Mouse (Mus musculus) embryonic facial prominence, embryonic 10.5 days (tissue): ENCODE measurements around the gene Fosl1. TPM values are rescaled to one million over a fixed set of nuclear protein-coding genes. Genes with fewer than 3 reads are reported as not detected.

Experiments used
- DNase-seq: peaks from one replicate; pipeline ENCODE4 v3.0.0-alpha.2; 2017; ENCODE audit warnings: low spot score
- H3K27ac ChIP-seq: fragments of 300-500 bp; sonication (generic); replicated peaks from 2 replicates; pipeline ENCODE4 v1.5.1; 2016; ENCODE audit warnings: mild to moderate bottlenecking
- H3K27me3 ChIP-seq: fragments of 300-500 bp; sonication (generic); replicated peaks from 2 replicates; pipeline ENCODE4 v1.6.1; 2016; ENCODE audit warnings: low read depth, mild to moderate bottlenecking; ENCODE audit not compliant: poor library complexity, severe bottlenecking
- H3K36me3 ChIP-seq: fragments of 300-500 bp; sonication (generic); replicated peaks from 2 replicates; pipeline ENCODE4 v1.6.1; 2016; ENCODE audit warnings: mild to moderate bottlenecking, moderate library complexity
- H3K4me1 ChIP-seq: fragments of 300-500 bp; sonication (generic); 2 replicates; pipeline ENCODE4 v1.6.1; 2016
- H3K4me3 ChIP-seq: fragments of 300-500 bp; sonication (generic); 2 replicates; pipeline ENCODE4 v1.5.1; 2016; ENCODE audit warnings: mild to moderate bottlenecking, moderate library complexity
- H3K9me3 ChIP-seq: fragments of 300-500 bp; sonication (generic); 2 replicates; pipeline ENCODE4 v1.6.1; 2016; ENCODE audit warnings: mild to moderate bottlenecking
- WGBS: fragments of 180-500 bp; shearing (Covaris S2); methylation state at CpG from one replicate; pipeline ENCODE4 v1.1.7; 2016; 5-methylcytosine and 5-hydroxymethylcytosine counted together
- polyA plus RNA-seq: library from polyadenylated mRNA; unstranded; fragments of >200 nt; fragmentation: Nextera tagmentation; extraction: Ambion mirVana; gene quantifications from 2 replicates; pipeline ENCODE4 v1.2.1, GENCODE M21; 2016

Fosl1 gene
- polyA plus RNA-seq, 1 experiment from 2014 or later, result not detected

- Histone ChIP-seq H3K27me3 (peaks cover 49% of the 10 kb centered on the region), H3K9me3 (no peaks in the 10 kb centered on the region), H3K27ac (no peak overlapping the region), H3K4me3 (no peak overlapping the region), H3K36me3 (peaks cover 23% of the 10 kb centered on the region), H3K4me1 (peaks cover 45% of the 10 kb centered on the region)
- DNase-seq, result no peak
- 84% methylated on average over 6 of the region's 6 CpGs for WGBS
Observed at GRCm38 (mm10) chr19:5451766-5452165, 4.4 kb downstream of the Fosl1 start.

GRCm38 (mm10) chr19:5455037-5455436 is 7.7 kb downstream of the Fosl1 start:
- Histone ChIP-seq H3K27ac (no peak overlapping the region), H3K27me3 (peaks cover 34% of the 10 kb centered on the region), H3K36me3 (peaks cover 23% of the 10 kb centered on the region), H3K4me1 (peaks cover 41% of the 10 kb centered on the region), H3K9me3 (no peaks in the 10 kb centered on the region), H3K4me3 (peak overlapping the region; percentile 85)
- no peak for DNase-seq
- WGBS, result 85% methylated on average over 12 of the region's 12 CpGs

GRCm38 (mm10) chr19:5455568-5455967 is 8.2 kb downstream of the Fosl1 start:
- Histone ChIP-seq H3K4me3 (peak overlapping the region; percentile 85), H3K27ac (peak overlapping the region; percentile 88; the same call in 1 of the 2 replicates), H3K4me1 (peaks cover 42% of the 10 kb centered on the region), H3K27me3 (peaks cover 29% of the 10 kb centered on the region), H3K36me3 (peaks cover 23% of the 10 kb centered on the region), H3K9me3 (no peaks in the 10 kb centered on the region)
- WGBS, result 70% methylated on average over 8 of the region's 8 CpGs
- DNase-seq, result no peak

- 4% methylated on average over 26 of the region's 26 CpGs for WGBS
- peak overlapping the region; percentile 85 for H3K4me3 ChIP-seq
- H3K27me3 ChIP-seq, result peaks cover 20% of the 10 kb centered on the region
- H3K4me1 ChIP-seq, result peaks cover 48% of the 10 kb centered on the region
- peaks cover 23% of the 10 kb centered on the region for H3K36me3 ChIP-seq
- no peaks in the 10 kb centered on the region for H3K9me3 ChIP-seq
- peak; percentile 32 for DNase-seq
- peak overlapping the region; percentile 88 for H3K27ac ChIP-seq
Observed at GRCm38 (mm10) chr19:5456241-5456921, 9.0 kb downstream of the Fosl1 start.

- under 1% methylated on average over 70 of the region's 70 CpGs for whole genome bisulfite sequencing
- H3K4me1 ChIP-seq, result peaks cover 52% of the 10 kb centered on the region
Observed at GRCm38 (mm10) chr19:5456922-5457745, 9.8 kb downstream of the Fosl1 start.

GRCm38 (mm10) chr19:5457746-5458442 is 10.5 kb downstream of the Fosl1 start, which contains the start of gene Ccdc85b:
Gene Ccdc85b, minus strand, starts transcription at chr19:5457894.
- H3K27me3 ChIP-seq, result peaks cover 18% of the 10 kb centered on the region
- whole genome bisulfite sequencing, result 16% methylated on average over 14 of the region's 14 CpGs
- peaks cover 29% of the 10 kb centered on the region for H3K36me3 ChIP-seq
- H3K4me3 ChIP-seq, result peak within 1 kb of the TSS; percentile 85
- H3K4me1 ChIP-seq, result peaks cover 52% of the 10 kb centered on the region
- no peaks in the 10 kb centered on the region for H3K9me3 ChIP-seq
- DNase-seq, result no peak
- H3K27ac ChIP-seq, result peak within 1 kb of the TSS; percentile 88

More at GRCm38 (mm10) chr19:5456922-5457745, 9.8 kb downstream of the Fosl1 start:
- DNase-seq, result peak; percentile 96
- Histone ChIP-seq H3K4me3 (peak overlapping the region; percentile 85), H3K27ac (peak overlapping the region; percentile 88), H3K36me3 (peaks cover 23% of the 10 kb centered on the region), H3K27me3 (peaks cover 18% of the 10 kb centered on the region), H3K9me3 (no peaks in the 10 kb centered on the region)

- H3K27ac ChIP-seq, result no peak overlapping the region
- H3K27me3 ChIP-seq, result peaks cover 18% of the 10 kb centered on the region
- DNase-seq, result no peak
- peaks cover 57% of the 10 kb centered on the region for H3K4me1 ChIP-seq
- WGBS, result 69% methylated on average over 7 of the region's 7 CpGs
- H3K4me3 ChIP-seq, result peak overlapping the region; percentile 29; the same call in 1 of the 2 replicates
- no peaks in the 10 kb centered on the region for H3K9me3 ChIP-seq
- peaks cover 35% of the 10 kb centered on the region for H3K36me3 ChIP-seq
Observed at GRCm38 (mm10) chr19:5459019-5459418, 11.7 kb downstream of the Fosl1 start.

GRCm38 (mm10) chr19:5459896-5460295 is 12.5 kb downstream of the Fosl1 start:
- peaks cover 57% of the 10 kb centered on the region for H3K4me1 ChIP-seq
- peak overlapping the region; percentile 86 for H3K27ac ChIP-seq

GRCm38 (mm10) chr19:5460465-5460911 is 13.1 kb downstream of the Fosl1 start, which contains the start of gene Fibp:
Gene Fibp, plus strand, starts transcription at chr19:5460615.
- WGBS, result under 1% methylated on average over 32 of the region's 32 CpGs
- Histone ChIP-seq H3K27me3 (peaks cover 18% of the 10 kb centered on the region), H3K27ac (peak within 1 kb of the TSS; percentile 86), H3K9me3 (no peaks in the 10 kb centered on the region), H3K36me3 (peaks cover 35% of the 10 kb centered on the region), H3K4me1 (peaks cover 51% of the 10 kb centered on the region), H3K4me3 (peak within 1 kb of the TSS; percentile 83)
- peak; percentile 93 for DNase-seq

More at GRCm38 (mm10) chr19:5459896-5460295, 12.5 kb downstream of the Fosl1 start:
- Histone ChIP-seq H3K27me3 (peaks cover 18% of the 10 kb centered on the region), H3K4me3 (peak overlapping the region; percentile 83), H3K9me3 (no peaks in the 10 kb centered on the region), H3K36me3 (peaks cover 35% of the 10 kb centered on the region)
- DNase-seq, result no peak
- 28% methylated on average over 3 of the region's 3 CpGs for WGBS

- Histone ChIP-seq H3K4me3 (peak overlapping the region; percentile 83), H3K27me3 (peaks cover 18% of the 10 kb centered on the region), H3K36me3 (peaks cover 42% of the 10 kb centered on the region), H3K9me3 (no peaks in the 10 kb centered on the region), H3K27ac (0 out of 2 replicates have a peak overlapping the region, but pooled peaks have one; percentile 86), H3K4me1 (peaks cover 42% of the 10 kb centered on the region)
- 89% methylated on average over 6 of the region's 6 CpGs for WGBS
- DNase-seq, result no peak
Observed at GRCm38 (mm10) chr19:5461411-5461810, 14.1 kb downstream of the Fosl1 start.

- 90% methylated on average over 9 of the region's 9 CpGs for WGBS
- H3K9me3 ChIP-seq, result no peaks in the 10 kb centered on the region
- H3K36me3 ChIP-seq, result peaks cover 61% of the 10 kb centered on the region
- peaks cover 15% of the 10 kb centered on the region for H3K27me3 ChIP-seq
- H3K4me3 ChIP-seq, result peak overlapping the region; percentile 24; the same call in 1 of the 2 replicates
- DNase-seq, result no peak
- no peak overlapping the region for H3K27ac ChIP-seq
- peaks cover 25% of the 10 kb centered on the region for H3K4me1 ChIP-seq
Observed at GRCm38 (mm10) chr19:5463212-5463611, 15.9 kb downstream of the Fosl1 start.
